Mouse (Mus musculus): ENCODE measurements around the gene Atp2a3.

Gene Atp2a3

GRCm38 (mm10) chr11:72961072-72961980 is at the start of gene Atp2a3:
Gene Atp2a3, plus strand, starts transcription at chr11:72961169.
- no peak for DNase-seq (ENCODE audit: low spot score)

- no peak for DNase-seq (ENCODE audit: low spot score)
These were observed 43.5 kb upstream of the Atp2a3 start for GRCm38 (mm10) chr11:72917299-72917996.

- no peak for DNase-seq (ENCODE audit: low spot score)
These were observed 37.9 kb upstream of the Atp2a3 start for GRCm38 (mm10) chr11:72923116-72923515.

GRCm38 (mm10) chr11:72924458-72924857 is 36.5 kb upstream of the Atp2a3 start:
- no peak for DNase-seq (ENCODE audit: low spot score)

- DNase-seq (ENCODE audit: low spot score) = no peak
These were observed 35.9 kb upstream of the Atp2a3 start for GRCm38 (mm10) chr11:72925067-72925466.

GRCm38 (mm10) chr11:72926226-72926890 is 34.6 kb upstream of the Atp2a3 start:
- DNase-seq (ENCODE audit: low spot score) = peak; percentile 71

- DNase-seq (ENCODE audit: low spot score) = peak; percentile 33
These were observed 32.5 kb upstream of the Atp2a3 start for GRCm38 (mm10) chr11:72928516-72928915.

- peak; percentile 62 for DNase-seq (ENCODE audit: low spot score)
These were observed 20.5 kb upstream of the Atp2a3 start for GRCm38 (mm10) chr11:72940208-72941143.

- no peak for DNase-seq (ENCODE audit: low spot score)
These were observed 15.8 kb upstream of the Atp2a3 start for GRCm38 (mm10) chr11:72944996-72945793.

GRCm38 (mm10) chr11:72945875-72946559 is 15.0 kb upstream of the Atp2a3 start:
- no peak for DNase-seq (ENCODE audit: low spot score)

- no peak for DNase-seq (ENCODE audit: low spot score)
These were observed 14.3 kb upstream of the Atp2a3 start for GRCm38 (mm10) chr11:72946560-72947119.

GRCm38 (mm10) chr11:72947840-72948239 is 13.1 kb upstream of the Atp2a3 start:
- DNase-seq (ENCODE audit: low spot score) = no peak

GRCm38 (mm10) chr11:72948254-72948653 is 12.7 kb upstream of the Atp2a3 start:
- no peak for DNase-seq (ENCODE audit: low spot score)

GRCm38 (mm10) chr11:72951137-72952000 is 9.6 kb upstream of the Atp2a3 start:
- no peak for DNase-seq (ENCODE audit: low spot score)

GRCm38 (mm10) chr11:72952226-72952625 is 8.7 kb upstream of the Atp2a3 start:
- DNase-seq (ENCODE audit: low spot score) = no peak

- DNase-seq (ENCODE audit: low spot score) = no peak
These were observed 8.3 kb upstream of the Atp2a3 start for GRCm38 (mm10) chr11:72952697-72953096.

GRCm38 (mm10) chr11:72953116-72953439 is 7.9 kb upstream of the Atp2a3 start:
- no peak for DNase-seq (ENCODE audit: low spot score)

- DNase-seq (ENCODE audit: low spot score) = peak; percentile 13
These were observed 7.4 kb upstream of the Atp2a3 start for GRCm38 (mm10) chr11:72953440-72954151.

All from MN1 (cell line).